Mouse (Mus musculus) T-helper 1 cell (primary cell): Measurements from ENCODE around the gene Camk1d.
"Not testable (repeated sequence)": the region's sequence is repeated elsewhere in the genome, so short reads cannot be mapped to it uniquely, and the experiment has no call there.

Experiments
- in situ Hi-C: fragments of 300-600 bp; cut with MboI, MseI; formaldehyde crosslinking; loops from one replicate; pipeline ENCODE4 v1.15.1; 2025; ENCODE audit warnings: high pct_unique_total_duplicates

The Camk1d gene

DNA sequence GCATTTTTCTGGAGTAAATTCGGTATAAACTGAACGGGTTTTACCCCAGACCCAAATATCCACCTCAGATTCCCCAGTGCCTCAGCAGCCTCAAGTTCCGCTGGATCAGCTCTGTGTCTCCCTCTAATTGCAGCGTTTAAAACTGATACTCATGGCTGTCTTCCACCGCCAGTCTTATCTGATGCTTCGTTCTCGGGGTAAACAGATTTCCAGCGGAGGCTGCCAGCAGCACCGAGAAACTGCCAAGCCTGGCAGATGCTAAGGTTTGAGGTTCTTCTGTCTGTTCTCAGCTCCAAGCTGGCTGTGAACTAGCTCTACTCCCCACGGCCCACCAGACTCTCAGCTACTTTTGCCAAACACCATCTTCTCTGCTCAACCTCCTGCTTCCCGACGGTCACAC, 464.3 kb downstream of the Camk1d start:
- in situ Hi-C loops, result no loop called here

- in situ Hi-C loops, result not testable (repeated sequence)
These were observed 465.1 kb downstream of the Camk1d start for GRCm38 (mm10) chr2:5249199-5249598.
